Mouse (Mus musculus) frontal cortex, adult (tissue): ENCODE data around the gene Ddx52.

Experiments
- ATAC-seq: cut with Nextera tagmentation; 2 replicates; pipeline ENCODE4 v1.9.2; 2017; ENCODE audit warnings: mild to moderate bottlenecking, moderate library complexity, mixed read lengths; ENCODE audit not compliant: low TSS enrichment

Ddx52 gene

DNA sequence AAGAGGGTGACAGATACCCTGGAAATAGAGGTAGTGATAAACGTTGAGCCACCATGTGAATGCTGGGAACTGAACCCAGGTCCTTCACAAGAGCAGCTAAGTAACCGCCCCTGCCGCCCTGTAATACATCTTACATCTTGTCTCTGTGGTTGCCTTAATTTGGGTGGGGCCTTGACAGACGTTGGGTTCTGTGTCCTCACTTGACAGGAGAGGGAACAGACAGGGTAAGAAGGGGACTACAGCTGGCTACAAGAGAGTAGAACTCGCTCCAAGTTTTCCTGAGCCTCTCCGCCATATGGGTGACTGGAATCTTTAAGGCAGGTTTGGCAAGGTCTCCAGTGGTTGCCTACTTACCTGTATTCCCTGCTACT lies 26.3 kb downstream of the Ddx52 start:
- no peak for ATAC-seq

DNA sequence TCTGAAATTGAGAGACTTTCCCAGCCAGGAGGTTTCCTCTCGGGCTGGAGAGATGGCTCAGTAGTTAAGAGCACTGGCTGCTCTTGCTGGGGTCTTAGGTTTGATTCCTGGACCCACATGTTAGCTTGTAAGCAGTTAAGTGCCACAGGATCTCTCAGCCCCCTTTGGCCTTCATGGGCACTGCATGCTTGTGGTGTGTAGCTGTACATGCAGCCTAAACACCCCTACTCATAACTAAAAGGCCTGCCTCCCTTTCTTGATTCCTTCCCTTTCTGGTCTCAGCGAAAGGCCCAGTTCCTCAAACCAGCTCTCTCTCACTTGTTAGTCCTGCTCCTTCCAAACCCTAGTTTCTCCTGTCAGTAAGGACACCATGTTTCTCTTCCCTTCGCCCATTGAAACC lies 27.2 kb downstream of the Ddx52 start:
- ATAC-seq, result no peak

DNA sequence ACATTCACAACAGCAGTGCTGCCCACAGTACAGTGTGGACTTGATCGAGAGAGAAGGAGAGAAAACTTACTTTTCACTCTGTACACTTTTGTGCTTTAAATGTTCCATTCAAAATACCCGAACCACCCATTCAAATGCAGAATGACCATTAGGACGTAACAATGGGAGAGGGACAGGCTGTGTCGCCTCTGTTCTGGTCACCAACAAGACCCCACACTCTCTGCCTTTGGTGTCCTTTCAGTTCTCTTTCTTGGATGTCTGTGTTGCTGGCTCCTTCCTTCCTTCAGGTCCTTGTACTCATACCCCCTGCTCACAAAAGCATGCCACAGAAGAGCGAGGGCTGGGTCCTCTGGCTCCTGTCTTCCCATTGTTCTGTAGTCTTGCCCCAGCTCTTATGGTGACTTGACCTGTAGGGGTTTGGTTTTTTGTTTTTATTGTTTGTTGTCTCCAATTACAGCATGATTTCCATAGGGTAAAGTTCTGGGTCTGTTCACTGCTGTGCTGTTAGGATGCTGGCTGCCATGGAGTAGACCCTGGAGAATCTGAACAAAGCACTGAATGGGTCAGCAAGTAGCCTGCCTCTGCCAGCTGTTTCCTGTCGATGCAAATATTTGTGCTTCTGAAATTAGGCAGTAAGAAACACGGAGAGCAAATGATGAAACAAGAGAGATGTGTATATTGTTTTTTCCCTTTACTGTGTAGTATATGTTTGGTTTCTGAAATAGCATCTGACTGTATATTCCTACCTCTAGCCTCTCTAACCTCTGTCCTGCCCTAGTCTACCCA lies 32.9 kb downstream of the Ddx52 start:
- no peak for ATAC-seq

DNA sequence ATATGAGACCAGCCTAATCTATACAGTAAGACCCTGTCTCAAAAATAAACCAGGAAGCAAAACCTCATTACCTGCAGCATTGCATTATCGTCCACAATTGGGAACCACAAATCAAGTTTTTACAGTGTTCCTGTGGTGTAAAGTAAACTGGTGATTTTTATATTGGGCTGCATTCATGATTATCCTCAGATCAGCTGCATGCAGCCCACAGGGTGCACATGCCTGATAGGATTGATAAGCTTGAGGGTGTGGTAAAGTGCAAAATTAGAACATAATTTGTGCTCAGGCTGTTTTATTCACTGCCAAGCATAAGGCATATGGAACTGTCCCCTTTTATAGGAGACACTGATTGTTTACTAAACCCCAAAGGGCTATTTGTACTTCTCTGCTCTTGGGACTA lies 33.6 kb downstream of the Ddx52 start:
- no peak for ATAC-seq

DNA sequence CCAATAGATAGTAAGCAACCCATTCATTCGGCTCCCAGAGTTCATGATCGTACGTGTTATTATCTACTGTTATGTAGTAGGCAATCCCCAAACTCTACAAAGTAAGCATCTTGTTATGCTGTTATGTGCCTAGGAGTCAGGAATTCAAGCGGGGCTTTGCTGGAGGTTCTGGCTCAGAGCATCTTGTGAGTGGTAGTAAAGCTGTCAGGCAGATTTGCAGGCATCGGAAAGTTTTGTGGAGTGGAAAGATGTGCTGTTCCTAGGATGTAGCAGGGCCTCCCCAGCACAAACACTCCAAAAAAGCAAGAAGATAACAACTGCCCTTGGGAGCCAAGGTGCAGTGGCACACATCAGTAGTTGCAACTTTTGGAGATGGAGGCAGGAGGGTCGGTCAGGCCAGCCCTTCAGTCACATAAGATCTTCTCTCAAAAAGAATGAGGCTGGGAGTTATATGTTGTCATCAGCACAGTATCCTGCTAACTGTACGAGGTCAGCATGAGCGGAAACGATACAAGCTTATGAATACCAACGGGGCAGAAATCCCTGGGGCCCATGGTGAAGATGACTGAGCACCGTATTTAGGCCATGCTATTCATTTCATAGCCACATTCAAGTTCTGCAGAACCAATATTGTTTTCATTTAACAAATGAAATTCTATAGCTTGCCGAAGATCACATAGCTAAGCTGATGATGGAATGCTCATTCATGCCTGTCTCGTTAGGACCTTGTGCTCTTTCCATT lies 34.5 kb downstream of the Ddx52 start:
- ATAC-seq, result no peak

DNA sequence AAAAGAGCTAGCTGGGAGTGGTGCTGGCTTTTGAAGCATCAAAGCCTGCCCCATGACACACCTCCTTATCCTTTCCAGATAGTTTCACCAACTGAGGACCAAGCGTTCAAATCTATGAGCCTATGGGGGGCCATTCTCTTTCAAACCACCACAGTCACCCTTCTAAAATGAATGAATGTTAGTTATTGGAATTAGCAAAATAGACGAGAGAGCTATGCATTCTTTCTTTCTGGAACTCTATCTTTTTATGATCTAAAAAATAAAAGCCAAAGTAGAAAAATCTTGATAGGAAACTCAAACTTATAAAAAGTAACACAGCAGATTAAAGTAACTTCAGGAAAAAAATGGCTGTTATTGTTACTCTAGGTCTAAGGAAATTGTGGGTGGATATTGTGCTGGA lies 35.9 kb downstream of the Ddx52 start:
- ATAC-seq, result no peak

DNA sequence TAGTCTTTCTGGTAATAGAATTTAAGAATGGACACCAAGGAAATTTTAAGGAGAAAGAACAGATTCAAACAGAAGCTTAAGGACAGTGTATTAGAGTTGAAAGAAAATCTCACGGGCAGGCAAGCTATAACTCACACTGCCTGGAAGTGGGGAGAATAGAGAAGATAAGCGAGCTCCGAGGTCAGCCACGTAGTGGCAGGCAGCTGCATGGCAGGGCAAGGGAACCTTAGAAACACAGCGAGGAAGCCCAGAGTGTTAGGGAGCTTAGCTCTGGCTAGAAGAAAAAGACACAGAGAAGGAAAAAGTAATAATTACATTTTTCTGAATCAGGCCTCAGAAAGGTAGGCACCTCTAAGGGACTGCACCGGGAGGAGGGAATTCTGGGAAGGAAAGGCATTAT lies 38.1 kb downstream of the Ddx52 start:
- no peak for ATAC-seq

DNA sequence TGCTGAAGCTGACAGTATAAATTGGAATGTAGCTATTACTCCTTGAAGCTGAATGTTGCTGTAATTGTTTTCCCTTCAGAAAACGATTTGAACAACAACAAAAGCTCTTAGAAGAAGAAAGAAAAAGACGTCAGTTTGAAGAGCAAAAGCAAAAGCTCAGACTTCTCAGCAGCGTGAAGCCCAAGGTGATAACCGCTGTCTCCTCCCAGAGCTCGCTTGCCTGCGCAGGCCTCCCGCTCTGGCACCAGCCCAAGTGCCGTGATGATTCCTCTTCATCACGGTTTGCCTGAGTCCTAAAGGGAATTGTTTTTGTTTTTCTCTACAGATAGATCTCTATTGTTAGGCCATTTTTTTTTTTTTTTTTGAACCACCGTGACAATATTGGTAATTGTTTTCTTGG lies 39.5 kb downstream of the Ddx52 start:
- ATAC-seq, result no peak

DNA sequence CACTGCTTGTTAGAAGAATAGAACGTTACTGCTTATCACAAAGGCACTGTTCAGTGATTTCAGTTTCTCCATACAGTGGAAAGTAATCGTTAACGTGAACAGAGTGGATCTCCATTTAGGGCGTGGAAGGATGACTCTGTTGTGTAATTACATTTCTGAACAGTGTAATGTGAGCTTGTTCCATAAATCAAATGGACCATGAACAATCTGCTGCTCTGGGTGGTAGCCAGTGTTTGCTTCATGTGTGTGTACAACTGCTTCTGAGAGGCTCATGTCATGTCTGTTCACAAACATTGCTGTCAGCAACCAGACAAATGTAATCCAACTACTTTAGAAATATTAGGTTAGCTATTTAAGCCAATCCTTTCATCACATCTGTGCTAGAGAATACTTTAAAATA lies 49.8 kb downstream of the Ddx52 start:
- no peak for ATAC-seq

DNA sequence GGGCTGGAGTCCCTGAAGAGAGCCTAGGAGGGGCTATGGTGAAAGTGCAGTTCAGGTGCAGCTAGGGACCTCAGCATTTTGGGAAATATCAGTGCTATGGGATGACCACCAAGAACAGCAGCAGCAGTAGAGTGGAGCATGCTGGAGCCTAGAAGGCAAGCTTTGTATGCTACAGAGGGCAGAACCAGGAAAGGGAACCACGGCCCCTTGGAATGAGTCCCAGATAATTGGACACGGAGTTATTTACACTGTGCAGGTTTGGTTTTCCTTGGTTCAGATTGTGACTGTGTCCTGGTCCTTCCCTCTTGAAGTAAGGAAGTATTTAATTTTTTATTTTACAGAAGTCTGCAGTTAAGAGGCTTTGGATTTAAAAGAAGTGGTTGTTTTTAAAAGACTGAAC lies 51.6 kb downstream of the Ddx52 start:
- ATAC-seq, result no peak

DNA sequence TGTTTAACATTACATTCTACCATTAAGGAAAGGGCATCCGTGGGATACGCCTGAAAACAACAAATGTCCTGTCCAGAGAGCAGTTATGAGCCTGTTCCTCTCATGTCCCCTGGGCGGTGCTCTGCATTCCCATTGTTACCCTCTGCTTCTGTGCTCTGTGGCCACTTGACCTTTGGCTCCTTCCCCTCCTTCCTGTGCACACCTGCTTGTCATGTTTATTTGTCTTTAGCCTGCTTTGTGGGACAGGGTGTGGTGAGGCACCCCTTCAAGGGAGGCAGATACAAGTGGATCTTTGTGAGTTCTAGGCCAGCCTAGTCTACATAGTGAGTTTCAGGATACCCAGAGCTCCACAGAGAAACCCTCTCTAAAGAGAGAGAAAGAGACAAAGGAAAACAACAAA lies 52.6 kb downstream of the Ddx52 start:
- no peak for ATAC-seq

DNA sequence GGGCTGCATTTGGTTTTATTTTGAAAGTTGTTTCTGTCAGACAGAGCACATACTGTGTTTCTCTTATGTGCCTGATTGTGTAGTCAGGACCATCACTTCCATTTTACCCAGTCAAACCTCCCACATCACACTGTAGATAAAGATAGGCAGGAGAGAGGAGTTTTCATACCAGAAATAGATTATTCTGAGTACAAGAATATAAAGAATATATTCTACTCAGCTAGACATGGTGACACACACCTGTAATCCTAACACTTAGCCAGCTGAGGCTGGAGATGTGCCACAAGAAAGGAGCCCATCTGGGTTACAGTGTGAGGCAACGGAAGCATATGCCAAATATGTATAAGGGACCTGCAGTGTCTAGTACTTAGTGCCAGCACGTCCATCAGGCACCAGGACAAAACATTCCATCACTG lies 53.7 kb downstream of the Ddx52 start:
- peak; percentile 86 for ATAC-seq

DNA sequence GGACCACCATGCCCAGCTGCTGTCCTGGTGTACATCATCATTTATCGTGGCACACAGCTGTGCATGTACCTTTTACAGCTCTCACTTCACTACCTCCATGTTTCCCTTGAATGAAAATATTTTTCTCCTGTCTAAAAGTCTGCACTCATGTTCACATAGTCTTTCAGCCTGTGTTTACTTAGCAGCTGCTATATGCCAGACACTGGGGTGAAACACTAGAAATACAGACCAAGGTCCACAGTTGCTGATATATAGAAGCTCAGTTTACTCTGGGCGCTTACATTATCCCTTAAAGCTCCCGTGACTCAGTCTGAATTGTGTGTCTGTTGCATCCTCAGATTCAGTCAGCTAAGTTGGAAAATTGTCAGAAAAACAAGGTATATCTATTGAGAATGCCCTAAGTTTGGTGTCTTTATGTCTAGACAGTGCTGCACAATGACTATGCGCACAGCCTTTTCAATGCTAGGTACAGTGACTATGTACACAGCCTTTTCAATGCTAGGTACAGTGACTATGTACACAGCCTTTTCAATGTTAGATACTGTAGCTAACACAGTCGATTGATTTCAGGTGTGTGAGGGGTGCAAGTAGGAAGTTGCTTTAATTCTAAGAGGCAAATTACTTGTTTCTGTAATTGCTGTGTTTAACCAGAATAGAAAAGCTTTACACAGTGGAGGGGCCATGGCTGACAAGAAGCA lies 55.5 kb downstream of the Ddx52 start:
- ATAC-seq, result no peak

DNA sequence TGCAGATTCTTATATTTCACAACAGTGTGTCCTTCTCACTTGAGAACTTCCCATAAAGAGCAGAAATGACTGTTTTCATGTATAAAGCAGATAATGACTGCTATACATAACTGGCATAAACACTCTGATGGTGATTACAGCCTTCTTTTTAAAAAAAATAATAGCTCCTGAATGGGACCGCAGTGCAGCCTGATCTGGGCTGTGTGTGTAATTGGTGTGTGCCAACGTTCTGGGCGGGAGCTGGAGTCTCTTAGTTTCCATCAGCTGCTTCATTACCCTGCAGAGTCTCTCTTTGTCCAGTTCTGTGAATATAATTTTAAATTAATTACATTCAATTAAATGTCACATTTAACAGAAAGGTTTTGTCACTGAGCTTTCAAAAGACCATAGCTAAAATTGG lies 57.1 kb downstream of the Ddx52 start:
- ATAC-seq, result no peak

DNA sequence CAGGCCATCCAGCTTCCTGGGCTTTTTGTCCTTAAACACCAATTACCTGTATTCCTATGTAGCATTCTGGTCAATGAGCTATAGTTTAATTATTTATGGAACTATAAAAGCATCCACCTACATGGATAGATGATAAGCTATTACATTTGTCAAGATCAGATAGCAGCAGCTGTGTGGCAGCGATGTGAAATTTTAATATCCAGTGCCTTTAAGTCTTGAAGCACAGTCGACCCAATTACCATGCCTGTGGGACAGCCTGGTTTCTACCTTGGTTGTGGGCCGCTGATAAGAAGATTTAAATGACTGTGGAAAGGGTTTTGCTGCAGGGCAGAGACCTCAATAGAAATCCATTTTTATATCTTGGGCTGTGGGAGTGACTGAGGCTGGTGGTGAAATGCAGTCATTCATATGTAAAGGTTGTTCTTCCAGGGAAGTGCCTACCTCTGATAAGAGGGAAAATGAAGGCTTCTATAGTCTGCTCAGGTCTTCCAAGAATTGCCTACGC lies 57.6 kb downstream of the Ddx52 start:
- ATAC-seq, result no peak

DNA sequence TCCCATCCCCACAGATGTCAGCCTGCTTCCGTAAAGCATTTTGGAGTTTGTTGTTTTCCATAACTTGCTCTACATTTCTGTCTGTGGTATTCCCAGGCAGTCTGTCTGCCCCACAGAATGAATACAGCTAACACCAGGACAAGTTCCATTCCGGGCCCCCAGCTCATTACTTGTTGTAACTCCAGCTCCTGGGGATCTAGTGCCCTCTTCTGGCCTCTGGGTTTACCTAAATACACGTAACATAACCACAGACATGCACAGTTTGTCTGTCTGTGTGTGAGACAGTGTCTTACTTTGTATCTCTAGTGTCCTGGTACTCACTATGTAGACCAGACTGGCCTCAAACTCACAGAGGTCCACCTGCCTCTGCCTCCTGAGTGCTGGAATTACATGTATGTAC lies 59.4 kb downstream of the Ddx52 start:
- ATAC-seq, result no peak

DNA sequence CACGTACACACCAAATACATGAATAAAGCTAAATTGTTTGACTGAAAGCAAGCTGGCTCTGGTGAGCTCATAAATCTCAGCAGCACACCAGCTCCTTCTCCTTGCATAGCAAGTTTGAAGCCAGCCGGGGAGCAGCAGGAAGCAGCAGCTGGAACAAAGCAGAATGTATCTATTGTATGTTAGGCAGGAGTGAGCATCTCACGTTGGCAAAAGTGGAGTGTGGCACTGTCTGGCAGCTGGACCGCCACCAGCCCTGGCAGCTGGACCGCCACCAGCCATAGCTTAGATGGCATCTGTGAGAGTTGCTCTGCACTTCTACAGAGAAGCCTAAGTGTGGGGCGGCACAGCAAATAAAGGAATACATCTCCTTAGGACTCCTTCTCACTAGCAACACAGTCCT lies 62.1 kb downstream of the Ddx52 start:
- ATAC-seq, result 0 out of 2 replicates have a peak, but pooled peaks have one; percentile 20

DNA sequence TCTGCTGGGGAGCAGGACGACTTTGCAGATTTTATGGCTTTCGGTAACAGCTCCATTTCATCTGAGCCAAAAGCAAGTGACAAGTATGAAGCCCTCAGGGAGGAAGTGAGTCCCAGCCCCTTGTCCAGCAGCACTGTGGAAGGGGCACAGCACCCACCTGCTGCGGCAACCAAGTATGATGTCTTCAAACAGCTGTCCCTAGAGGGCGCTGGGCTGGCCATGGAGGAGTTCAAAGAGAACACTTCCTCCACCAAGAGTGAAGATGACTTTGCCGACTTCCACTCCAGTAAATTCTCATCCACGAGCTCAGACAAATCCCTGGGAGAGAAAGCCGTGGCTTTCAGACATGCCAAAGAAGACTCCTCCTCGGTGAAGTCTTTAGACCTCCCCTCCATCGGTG lies 67.1 kb downstream of the Ddx52 start:
- ATAC-seq, result no peak

DNA sequence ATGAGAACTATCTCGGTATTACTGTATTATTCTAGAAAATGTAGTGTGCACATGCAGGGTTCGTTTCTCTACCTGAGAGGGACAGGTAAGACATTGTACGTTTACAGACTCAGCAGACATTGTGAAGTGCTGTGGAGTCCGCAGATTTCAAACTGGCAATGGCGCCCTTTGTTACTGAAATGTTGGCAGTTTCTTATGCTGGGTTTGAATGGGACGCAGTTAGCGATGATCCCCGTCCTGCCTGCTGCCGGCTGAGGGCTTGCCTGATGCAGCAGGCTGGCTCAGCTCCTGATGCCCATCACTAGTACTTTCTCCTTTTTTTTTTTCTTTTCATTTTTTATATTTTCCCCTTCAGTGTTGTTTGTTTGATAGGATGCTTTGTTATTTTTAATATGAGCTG lies 68.5 kb downstream of the Ddx52 start:
- no peak for ATAC-seq

DNA sequence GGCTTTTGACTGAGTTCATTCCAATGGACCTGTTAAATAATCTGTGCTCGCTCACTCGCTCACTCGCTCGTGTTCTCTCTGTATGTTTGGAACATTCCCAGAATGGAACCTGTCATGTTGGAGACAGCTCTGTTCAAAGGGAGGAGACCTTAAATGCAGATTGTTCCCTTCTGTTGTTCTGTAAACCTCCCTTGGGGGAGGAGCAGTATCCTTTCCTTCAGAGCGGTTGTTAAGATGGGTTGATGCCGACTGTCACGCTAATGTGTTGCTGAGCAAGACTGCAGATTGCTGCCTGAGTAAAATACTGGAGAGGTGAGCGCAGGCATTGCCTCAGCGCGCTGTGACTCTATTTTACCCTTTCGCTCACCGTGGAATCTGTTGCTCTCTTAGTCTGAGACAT lies 69.2 kb downstream of the Ddx52 start:
- peak; percentile 24; the same call in 1 of the 2 replicates for ATAC-seq

DNA sequence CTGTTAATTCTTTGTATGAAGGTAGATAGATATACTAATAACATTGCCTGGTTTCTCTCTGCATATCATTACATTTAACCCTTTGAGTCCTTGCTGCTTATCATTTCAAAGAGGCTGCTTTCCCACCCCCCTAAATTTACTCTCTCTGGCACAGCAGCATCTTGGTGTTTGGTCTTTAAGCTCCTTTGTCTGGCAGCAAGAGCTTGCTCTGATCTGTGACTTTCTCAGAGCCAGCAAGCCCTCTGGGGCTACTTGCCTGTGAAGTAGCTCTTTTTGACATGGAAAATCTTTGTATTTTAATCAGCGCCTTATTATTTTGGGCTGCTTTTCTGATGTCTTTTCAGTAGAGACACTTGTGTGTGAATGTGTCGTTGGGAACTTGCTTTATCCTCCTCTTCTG lies 69.7 kb downstream of the Ddx52 start:
- no peak for ATAC-seq
